Mouse (Mus musculus) left cerebral cortex, adult 11 months (tissue): ENCODE data around the gene Mark3.
"Not testable (repeated sequence)": the region's sequence is repeated elsewhere in the genome, so short reads cannot be mapped to it uniquely, and the experiment has no call there.

Source experiments
- DNase-seq: peaks from one replicate; pipeline ENCODE4 v3.0.0; 2022; ENCODE audit warnings: low spot score

Mark3 gene

DNA sequence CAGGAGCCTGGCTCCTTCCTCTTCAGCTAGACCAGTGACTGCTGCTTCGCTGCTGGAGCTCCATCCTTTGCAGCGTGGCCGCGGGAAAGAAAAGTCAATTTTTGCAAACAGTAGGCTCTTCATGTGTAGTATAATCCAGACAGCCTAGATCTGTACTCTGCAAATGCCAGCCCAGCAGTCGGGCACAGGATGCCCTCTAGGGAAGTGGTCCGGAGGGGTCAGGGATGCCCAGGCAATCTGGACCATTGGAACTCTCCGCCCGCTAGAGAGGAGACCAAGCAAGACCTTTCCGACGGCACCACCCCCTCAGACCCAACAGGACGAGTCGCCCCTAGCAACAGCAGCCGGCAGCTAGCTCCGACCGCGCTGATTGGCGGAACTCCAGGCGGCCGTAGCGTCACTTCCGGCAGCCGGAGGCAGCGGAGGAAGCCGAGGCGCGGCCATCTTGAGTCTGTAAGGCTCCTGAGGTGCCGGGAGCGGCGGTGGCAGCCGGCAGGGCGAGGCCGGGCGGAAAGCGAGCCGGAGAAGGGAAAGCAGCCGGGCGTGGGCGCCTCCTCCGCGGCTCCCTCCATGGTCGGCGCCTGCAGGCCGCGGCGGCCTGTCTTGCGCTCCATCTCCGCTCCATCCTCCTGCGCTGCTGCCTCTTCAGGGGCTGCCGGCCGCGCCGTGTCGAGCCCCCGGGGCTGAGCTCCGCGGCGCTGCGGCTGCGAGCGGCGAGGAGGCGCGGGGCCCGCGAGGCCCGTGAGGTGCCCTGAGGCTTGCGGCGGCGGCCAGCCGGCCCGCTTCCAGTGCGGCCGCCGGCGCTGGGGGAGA lies at the start of gene Mark3:
Mark3 (plus strand) TSS at position 450 of the 813 bp plus-strand sequence.
- DNase-seq, result peak; percentile 91

DNA sequence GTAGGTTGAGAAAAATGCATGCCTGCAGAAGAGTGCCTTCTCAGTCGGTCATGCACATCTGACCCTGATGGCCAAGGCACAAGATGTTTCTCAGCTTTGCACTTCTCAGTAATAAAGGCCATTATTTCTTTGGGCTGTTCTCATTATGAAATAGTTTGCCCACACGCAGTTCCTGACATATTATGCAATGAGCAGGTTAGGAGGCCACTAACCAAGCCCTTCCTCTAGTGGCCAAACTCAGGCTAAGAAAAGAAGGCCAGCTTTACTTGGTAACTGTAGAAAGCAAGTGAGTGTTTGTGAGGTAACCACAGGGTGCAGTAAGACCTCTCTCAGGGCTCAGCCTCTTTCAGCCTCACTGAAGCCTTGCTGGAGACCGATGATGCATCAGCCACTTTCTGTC lies 49.4 kb upstream of the Mark3 start:
- no peak for DNase-seq

DNA sequence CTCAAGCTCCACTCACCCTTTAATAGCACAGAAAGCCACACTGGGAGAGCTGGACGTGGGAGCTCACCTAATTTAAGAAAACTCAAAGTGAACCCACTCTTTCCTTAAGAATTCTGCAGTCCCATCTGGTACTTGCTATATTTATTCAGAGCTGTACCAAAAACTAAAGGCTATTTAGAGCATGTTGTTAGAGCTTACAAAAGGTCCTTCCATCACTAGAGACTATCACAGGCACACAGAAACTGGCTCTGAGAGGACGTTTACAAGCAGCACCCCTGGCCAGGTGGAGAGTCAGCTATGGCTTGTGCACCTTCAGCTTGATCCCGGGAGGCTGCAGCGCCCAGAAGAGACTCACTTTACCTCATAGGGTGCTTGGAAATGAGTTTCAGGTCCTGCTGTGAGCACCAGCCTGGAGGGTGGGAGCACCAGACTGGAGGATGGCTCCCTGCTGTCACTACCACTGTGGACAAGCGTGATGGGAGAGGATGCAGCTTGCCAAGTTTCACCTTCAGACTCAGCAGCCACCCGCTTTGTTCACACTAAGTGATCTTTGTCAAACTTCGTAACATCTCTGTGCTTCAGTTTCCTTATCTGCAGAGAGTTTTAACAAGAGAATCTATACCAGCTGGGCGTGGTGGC lies 46.6 kb upstream of the Mark3 start:
- DNase-seq, result peak; percentile 62

DNA sequence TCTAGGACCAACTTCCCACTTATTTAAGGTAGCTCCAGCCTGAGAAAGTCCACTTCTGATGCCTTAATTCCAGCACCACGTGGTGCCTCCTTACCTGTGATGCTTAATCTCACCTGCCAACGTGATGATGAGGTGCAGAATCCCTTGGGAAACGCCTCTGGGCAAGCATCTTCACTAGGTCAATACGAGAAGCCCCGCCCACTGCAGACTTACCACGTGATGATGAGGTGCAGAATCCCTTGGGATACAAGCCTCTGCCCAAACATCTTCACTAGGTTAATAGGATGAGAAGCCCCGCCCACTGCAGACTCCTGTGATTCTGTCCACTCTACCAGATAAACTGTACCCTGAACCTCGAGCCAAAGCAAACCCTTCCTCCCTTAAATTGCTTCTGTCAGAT lies 45.1 kb upstream of the Mark3 start:
- no peak for DNase-seq

DNA sequence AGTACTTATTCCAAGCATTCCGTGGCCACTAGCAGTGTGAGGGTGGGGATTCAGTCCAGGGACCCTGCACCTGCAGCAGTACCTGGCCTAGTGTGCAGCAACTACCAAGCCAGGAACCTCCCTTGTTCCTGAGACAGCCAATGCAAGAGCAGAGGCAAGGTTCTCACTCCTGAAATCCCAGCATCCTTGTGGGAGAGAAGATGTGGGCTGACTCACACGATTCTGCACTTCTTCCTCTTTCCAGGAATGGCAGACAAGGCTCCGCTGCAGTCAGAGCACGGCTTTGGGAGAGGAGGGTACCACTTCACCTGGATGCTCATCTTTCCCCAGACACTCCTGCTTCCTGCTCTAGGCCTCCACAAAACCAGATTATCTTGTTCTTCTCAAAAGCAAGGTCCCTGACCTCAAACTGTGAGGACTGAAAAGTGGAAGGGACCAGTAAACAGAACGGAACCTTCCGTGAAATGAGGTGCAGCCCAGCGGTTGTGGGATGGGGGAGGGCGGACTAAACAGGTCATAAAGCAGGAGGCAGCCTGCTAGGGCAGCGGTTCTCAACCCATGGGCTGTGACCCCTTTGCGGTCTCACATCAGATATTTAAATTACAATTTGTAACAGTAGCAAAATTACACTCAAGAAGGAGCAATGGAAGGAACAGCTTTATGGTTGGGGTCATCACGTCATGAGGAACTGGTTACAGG lies 41.1 kb upstream of the Mark3 start:
- DNase-seq, result no peak

DNA sequence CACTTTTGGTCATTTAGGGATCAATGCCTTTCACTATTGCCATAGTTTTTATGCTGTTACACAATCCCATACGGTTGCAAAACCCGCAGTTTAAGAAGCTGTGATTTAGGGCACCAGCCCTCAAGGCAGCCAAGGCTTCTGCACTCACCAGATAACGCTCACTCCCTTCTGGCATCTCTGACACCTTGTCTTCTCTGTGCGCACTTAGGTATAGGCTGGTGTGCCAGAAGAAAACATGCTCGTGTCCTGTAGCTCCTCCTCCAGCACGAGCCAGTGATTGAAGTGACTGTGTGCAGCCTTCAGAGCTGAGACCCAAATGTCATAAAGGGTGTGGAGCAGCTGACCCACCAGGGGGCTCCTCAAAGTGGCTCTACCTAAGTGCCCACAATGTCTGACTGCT lies 39.0 kb upstream of the Mark3 start:
- DNase-seq, result no peak

DNA sequence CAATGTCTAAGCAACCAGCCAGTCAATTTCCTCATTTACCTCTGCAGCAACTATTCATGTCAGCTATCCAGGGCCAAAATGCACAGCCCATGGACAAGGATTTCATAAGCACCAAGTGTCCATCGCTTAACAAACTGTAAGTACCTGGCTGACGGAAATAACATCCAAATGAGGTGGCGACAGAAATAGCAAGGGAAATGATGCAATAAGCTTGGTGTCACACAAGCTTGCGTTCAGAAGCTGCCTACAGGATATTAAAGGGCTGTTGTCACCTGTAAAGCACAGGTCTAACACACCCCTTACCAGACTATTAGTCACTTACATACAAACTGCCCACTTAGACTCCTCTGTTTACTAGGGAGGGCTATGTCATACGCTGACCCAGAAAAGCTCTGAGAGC lies 38.6 kb upstream of the Mark3 start:
- no peak for DNase-seq

DNA sequence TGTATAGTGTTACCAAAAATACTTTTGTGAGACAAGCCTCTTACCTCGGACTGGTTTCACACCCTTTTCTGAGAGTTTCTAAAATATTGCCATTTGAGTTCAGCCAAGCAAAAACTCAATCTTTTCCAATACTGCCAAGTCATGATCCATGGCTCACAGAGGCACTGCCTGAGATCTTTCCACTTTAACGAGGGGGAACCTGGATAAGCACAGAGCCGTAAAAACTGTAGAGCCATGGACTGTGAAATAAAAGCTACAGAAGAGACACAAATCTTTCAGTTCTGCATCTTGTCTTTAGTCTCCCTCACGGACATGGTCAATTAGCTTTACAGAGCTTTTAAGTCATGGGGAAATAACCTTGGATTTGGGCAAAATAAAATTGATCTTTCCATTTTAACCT lies 37.6 kb upstream of the Mark3 start:
- DNase-seq, result no peak

DNA sequence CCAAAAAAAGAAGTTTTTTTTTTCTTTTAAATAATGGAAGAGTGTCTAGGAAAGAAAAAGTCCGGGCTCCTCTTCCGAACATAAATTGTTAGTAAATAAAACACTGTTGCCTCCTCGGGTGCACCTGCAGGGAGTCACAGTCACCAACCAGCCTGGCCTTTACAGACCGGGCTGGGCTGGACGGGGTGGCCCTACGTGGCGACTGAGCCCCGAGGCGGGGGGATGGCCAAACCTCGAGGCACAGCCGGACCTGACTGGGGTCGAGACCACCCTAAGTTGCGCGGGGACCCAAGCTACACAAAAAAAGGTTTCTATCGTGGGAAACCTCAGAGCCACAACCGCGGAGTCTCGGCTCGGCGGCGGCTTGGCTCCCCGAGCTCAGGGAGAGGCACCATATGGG lies 37.0 kb upstream of the Mark3 start:
- DNase-seq, result no peak

DNA sequence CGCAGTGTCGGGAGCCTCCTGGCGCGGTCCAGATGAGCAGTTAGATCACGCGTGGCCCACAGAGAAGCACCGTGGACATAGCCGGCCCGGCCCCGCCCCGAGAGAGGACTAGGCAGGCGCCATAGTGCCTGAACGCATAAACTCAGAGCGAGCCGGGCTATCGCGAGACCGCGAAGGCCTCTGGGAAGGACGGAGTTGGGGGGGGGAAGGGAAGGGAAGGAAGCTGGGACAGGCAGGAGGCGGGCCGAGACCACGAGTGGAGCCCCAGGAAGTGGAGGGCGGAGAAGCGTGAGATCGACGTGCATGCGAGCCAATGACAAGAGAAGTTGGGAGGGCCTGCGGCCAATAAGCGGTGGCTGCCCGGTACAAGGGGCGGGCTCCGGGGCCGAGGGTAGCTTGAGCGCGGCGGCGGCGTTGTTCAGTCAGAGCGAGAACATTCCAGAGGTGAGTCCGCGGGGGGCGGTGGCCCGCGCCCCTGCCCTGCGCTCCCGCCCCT lies 36.5 kb upstream of the Mark3 start, which contains the start of gene Eif5:
Eif5 (plus strand) TSS at position 221 of the 496 bp plus-strand sequence.
- DNase-seq, result peak; percentile 99

DNA sequence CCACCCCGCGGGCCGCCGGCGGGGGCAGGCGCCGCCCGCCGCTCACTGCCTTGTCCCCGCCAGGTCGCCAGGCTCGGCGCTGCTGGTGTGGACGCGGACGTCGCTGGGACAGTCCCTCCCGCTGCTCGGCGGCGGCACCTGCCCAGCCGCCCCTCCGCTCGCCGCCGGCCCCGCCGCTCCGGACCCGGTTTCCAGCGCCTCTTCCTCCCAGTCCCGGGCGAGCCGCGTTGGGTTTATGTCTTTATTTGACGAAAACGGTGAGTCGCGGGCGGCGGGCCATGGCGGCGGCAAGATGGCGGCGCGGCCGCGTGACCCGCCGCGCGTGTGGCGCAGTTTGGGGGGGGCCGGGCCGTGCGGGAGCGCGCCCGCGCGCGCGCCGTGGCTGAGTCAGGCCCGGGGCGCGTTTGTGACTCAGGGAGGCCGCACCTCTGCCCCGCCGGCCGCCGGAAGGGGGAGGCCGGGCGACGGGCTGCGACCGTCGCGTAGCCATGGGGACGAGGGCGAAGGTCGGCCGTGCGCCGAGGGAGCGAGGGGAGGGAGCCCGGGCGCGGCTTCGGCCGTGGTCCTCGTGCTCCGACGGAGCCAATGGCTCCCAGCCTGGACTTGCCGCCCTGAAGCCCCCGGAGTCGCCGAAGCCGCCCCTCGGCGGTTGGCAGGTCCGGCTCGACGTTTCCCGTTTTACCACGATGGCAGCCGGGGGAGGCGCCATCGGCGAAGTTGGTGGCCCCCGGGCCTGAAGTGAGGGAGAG lies 35.9 kb upstream of the Mark3 start:
- peak; percentile 61 for DNase-seq

DNA sequence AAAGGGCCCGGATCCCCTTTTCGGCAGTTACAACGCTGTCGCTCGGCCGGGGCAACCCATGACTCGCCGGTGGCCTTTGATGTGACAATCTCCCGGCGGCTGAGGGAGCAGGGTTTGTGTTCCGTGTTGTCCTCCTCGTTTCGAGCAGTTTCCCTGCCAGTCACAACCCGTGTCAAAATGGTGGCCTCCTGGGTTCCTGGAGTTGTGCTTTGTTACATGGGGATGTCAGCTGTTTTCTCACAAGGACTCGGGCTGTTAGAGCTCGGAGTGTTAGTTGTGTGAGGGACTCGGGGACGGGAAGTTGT lies 35.3 kb upstream of the Mark3 start:
- DNase-seq, result no peak

DNA sequence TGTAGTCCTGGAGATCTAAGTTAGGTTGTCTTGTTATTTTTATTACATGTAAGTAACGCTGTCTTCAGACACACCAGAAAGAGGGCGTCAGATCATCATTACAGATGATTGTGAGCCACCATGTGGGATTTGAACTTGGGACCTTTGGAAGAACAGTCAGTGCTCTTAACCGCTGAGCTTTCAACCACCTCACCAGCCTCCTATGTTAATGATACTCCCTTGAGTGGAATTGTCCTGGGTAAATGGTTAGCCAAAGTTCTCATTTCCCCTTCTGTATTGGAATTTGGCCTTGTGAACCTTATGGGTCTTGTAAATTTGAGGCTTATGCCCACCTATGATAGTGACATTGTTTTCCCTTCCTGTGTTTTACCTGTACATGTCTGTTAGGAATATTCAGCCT lies 27.3 kb upstream of the Mark3 start:
- DNase-seq, result no peak

DNA sequence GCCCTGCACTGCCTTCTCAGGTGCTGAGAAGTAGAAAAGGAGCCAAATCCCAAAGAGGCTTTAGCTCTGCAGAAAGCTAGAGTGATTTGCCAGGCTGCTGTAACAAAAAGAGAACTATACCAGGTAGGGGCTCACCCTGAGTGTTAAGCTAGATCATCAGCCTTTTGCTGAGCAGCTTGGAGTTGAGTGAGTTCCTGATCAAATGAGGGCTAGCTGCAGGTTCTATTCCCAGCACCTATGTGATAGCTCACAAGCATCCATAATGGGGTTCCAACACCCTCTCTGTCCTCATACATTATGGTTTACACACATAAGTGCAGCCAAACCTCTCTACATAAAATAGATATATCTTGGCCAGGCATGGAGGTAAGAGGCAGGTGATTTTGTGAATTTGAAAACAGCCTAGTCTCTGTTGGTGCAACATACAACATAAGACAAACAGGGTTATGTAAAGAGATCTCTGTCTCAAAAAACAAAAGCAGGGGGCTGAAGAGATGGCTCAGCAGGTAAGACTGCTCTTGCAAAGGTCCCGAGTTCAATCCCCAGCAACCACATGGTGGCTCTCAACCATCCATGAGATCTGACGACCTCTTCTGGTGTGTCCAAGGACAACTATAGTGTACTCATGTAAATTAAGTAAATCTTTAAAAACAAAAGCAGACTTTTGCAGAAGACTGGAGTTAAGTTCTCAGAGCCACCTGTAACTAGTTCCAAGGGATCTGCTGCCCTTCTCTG lies 25.6 kb upstream of the Mark3 start:
- no peak for DNase-seq

DNA sequence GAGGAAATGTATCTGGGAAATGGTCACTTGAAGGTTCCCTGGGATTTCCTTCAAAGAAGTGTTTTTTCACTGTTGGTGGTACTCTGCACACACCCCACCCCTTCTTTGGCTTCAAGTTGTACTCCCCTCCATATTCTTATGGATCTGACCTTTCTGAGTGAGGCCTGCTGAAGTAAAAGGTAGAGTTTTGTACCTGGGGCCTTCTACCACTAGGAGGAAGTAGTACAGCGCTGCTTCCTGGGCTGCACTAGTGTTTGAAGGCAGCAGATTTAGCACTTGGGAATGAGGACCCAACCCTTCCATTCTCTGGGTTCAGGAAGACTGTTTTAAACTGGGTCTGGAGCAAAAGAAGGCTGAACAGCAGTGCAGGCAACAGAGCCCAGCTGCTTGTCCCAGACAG lies 23.6 kb upstream of the Mark3 start:
- no peak for DNase-seq

DNA sequence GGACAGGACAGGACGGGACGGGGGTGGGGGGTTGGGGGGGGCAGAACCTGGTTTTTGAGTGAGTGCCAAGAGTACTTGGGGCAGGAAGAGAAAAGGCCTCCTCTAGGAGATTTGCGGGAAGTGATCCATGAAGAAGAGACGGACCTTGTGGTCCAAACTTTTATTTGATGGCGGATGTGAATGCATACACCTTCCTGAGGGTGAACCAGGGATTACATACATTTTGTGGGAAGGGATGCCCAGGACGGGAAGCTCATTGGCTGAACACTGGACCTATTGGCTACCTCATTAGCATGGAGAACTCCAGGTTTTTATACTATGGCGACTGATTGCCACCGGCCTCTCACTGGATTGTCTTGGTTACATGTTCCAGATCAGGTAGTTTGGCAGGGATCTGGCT lies 22.0 kb upstream of the Mark3 start:
- DNase-seq, result no peak

DNA sequence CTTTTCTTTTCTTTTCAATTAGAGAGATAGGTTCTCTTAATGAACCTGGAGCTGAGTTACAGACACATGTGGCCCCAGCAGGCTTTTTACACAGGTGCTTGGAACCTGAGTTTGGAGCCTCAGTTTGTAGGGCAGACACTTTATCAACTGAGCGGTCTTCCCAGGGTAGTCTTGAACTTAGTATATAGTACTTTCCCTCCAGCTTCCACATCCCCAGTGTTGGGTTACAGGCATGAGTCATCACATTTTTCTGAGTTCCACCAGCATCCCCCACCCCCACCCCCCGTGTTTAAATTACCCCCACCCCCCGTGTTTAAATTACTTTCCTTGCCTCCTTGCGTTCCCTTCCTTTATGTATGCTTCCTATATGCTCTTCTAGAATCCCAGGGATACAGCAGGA lies 19.0 kb upstream of the Mark3 start:
- DNase-seq, result no peak

DNA sequence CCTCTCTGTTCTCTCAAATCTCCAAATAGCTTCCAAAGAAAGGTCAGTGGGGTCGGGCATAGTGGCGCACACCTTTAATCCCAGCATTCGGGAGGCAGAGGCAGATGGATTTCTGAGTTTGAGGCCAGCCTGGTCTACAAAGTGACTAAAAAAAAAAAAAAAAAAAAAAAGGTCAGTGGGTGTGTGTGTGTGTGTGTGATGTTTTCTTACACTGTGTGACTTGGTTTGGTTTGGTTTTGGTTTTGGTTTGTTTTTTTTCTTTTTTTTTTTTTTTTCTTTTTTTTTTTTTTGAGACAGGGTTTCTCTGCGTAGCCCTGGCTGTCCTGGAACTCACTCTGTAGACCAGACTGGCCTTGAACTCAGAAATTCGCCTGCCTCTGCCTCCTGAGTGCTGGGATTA lies 18.4 kb upstream of the Mark3 start:
- DNase-seq, result not testable (repeated sequence)

DNA sequence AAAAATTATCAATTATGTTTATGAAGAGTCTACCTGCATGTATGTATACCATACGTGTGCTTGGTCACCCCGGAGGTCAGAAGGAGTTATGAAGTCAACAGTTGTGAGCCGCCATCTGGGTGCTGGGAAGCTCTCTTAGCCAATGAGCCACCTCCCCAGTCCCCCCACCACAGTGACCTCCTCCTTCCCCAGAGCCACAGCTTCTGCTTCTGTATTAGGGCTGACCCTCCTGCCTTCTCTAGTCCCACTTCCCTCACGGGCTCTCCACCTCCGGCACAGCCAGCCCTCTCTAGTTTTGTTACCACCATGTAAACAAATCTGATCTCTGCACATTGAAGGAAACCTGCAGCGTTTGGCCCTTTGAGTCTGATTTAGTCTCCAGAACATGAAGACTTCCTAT lies 16.8 kb upstream of the Mark3 start:
- DNase-seq, result no peak

DNA sequence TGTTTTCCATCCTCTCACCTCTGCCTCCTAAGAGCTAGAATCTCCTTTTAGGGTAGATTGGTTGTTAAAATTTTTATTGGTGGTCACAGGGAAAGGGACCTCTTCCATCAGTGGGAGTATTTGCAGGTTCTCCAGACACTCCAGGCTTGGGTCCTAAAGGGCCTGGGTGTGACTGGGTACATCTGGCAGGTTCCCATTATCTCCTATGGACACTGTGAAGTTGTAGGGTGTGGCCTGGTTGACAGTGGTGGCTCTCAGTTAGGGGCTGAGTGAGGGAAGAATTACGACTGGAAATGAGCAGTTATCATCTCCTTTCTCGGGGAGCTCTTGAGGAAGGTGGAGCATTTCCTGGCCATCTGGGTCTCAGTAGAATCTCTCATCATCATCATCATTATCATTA lies 15.7 kb upstream of the Mark3 start:
- DNase-seq, result no peak

DNA sequence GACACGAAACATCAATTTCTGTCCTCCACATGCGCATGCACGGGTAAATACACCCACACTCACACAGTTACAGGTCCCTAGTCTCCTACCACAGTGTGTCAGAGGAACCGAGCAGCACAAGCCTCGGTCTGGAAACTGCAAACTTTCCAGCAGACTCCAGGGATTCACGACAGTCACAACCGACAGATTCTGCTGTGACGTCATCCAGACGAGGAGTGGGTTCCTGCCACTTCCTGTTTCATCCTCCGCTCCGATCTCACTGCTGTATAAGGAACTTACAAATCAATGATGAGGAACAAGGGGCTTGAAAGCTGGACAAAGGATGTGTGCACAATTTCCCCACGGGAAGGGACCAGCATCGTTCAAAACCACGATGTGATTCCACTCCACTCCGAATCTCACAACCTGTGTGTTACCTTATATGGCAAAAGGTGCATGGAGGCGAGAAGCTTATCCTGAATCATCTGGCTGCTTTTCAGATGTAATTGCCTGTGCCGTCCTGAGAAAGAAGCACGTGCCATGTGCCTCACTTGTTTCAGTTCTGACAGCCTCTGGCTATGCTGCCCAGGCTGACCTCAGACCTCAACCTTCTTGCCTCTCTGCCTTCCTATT lies 14.6 kb upstream of the Mark3 start:
- DNase-seq, result peak; percentile 62
